In genomic region chr5:122284183-122285028, GRCm38 (mm10) we compare ENCODE assay signal across 8 mouse cellular contexts. TPM values are rescaled to one million over a fixed set of nuclear protein-coding genes. Genes with fewer than 3 reads are reported as not detected.
A peak's percentile ranks its signal among the peaks of the same experiment; 100 is the strongest.
DNase-seq lines count a peak whose midpoint lies in the region; ATAC-seq lines count a peak whose summit lies in the region.

Gene Pptc7, plus strand, starts transcription at chr5:122284365.

- H3K27me3 ChIP-seq in forebrain, embryonic 11.5 days (ENCODE audit: control insufficient read depth, insufficient read depth, low read length): no peaks in the 10 kb centered on the region
- H3K27me3 ChIP-seq in heart, embryonic 16.5 days (ENCODE audit: control insufficient read depth, insufficient read depth, low read length): no peaks in the 10 kb centered on the region
- H3K27me3 ChIP-seq in liver, embryonic 15.5 days: peaks cover 18% of the 10 kb centered on the region
- no peaks in the 10 kb centered on the region; the same call in 1 of the 2 replicates for H3K27me3 ChIP-seq in neural tube, embryonic 12.5 days (replicated peaks)

- H3K9ac ChIP-seq in forebrain, embryonic 11.5 days (ENCODE audit: low read length): peak within 1 kb of the TSS; percentile 91
- peak within 1 kb of the TSS; percentile 95 for H3K9ac ChIP-seq in heart, embryonic 16.5 days (ENCODE audit: low read length)
- peak within 1 kb of the TSS; percentile 88 for H3K9ac ChIP-seq in liver, embryonic 15.5 days
- peak within 1 kb of the TSS; percentile 94 for H3K9ac ChIP-seq in neural tube, embryonic 12.5 days

- peak; percentile 79 for DNase-seq in c-Kit-positive CD71-negative TER-119-negative erythroid progenitor cells, embryonic 14.5 days (ENCODE audit: low read depth)
- peak; percentile 97 for DNase-seq in forebrain, embryonic 11.5 days (ENCODE audit: low spot score)
- DNase-seq in kidney, postnatal 36 days: peak; percentile 95 to 96
- peak; percentile 83 for DNase-seq in telencephalon, adult 2 months (ENCODE audit: low read depth, low spot score)

- peak within 1 kb of the TSS; percentile 98 for H3K4me3 ChIP-seq in forebrain, embryonic 11.5 days (ENCODE audit: low read depth, low read length)
- H3K4me3 ChIP-seq in heart, embryonic 16.5 days (ENCODE audit: low read length): peak within 1 kb of the TSS; percentile 97
- peak within 1 kb of the TSS; percentile 97 for H3K4me3 ChIP-seq in liver, embryonic 15.5 days (replicated peaks)
- peak within 1 kb of the TSS; percentile 97 for H3K4me3 ChIP-seq in neural tube, embryonic 12.5 days

- peak; percentile 59 for ATAC-seq in CD4-positive, CD25-positive, alpha-beta regulatory T cell, adult 4 months
- peak; percentile 96 for ATAC-seq in forebrain, embryonic 11.5 days (replicated peaks; ENCODE audit: low FRiP score)
- peak; percentile 89 for ATAC-seq in heart, embryonic 16.5 days (replicated peaks; ENCODE audit: extremely low read depth, insufficient read depth, low FRiP score)
- peak; percentile 92 for ATAC-seq in liver, embryonic 15.5 days (ENCODE audit: insufficient read depth)
- ATAC-seq in neural tube, embryonic 12.5 days (ENCODE audit: low FRiP score, low read depth): peak; percentile 95

- no peaks in the 10 kb centered on the region for H3K9me3 ChIP-seq in forebrain, embryonic 11.5 days (ENCODE audit: control insufficient read depth, low read length)
- no peaks in the 10 kb centered on the region for H3K9me3 ChIP-seq in heart, embryonic 16.5 days (replicated peaks; ENCODE audit: control insufficient read depth, low read length)
- H3K9me3 ChIP-seq in liver, embryonic 15.5 days (replicated peaks): no peaks in the 10 kb centered on the region
- H3K9me3 ChIP-seq in neural tube, embryonic 12.5 days: no peaks in the 10 kb centered on the region

- H3K36me3 ChIP-seq in forebrain, embryonic 11.5 days (ENCODE audit: control insufficient read depth, insufficient read depth, low read length): no peaks in the 10 kb centered on the region; the same call in 1 of the 2 replicates
- H3K36me3 ChIP-seq in heart, embryonic 16.5 days (ENCODE audit: control insufficient read depth, insufficient read depth): peaks cover 3% of the 10 kb centered on the region; the same call in 1 of the 2 replicates
- H3K36me3 ChIP-seq in liver, embryonic 15.5 days (replicated peaks): 0 out of 2 replicates have a peak, but pooled peaks cover 12% of the 10 kb centered on the region
- H3K36me3 ChIP-seq in neural tube, embryonic 12.5 days: peaks cover 14% of the 10 kb centered on the region

- 0 out of 2 replicates have a peak within 1 kb of the TSS, but pooled peaks have one; percentile 12 for H3K27ac ChIP-seq in forebrain, embryonic 11.5 days (ENCODE audit: low read depth, low read length)
- H3K27ac ChIP-seq in heart, embryonic 16.5 days (ENCODE audit: low read length): peak within 1 kb of the TSS; percentile 93
- peak within 1 kb of the TSS; percentile 82 for H3K27ac ChIP-seq in liver, embryonic 15.5 days (replicated peaks)
- peak within 1 kb of the TSS; percentile 74; the same call in 1 of the 2 replicates for H3K27ac ChIP-seq in neural tube, embryonic 12.5 days

- H3K4me1 ChIP-seq in forebrain, embryonic 11.5 days (replicated peaks; ENCODE audit: control insufficient read depth, insufficient read depth, low read length): peaks cover 5% of the 10 kb centered on the region
- peaks cover 39% of the 10 kb centered on the region for H3K4me1 ChIP-seq in heart, embryonic 16.5 days (ENCODE audit: control insufficient read depth, insufficient read depth, low read length)
- H3K4me1 ChIP-seq in liver, embryonic 15.5 days (replicated peaks): peaks cover 76% of the 10 kb centered on the region
- H3K4me1 ChIP-seq in neural tube, embryonic 12.5 days: peaks cover 13% of the 10 kb centered on the region

- WGBS in forebrain, embryonic 11.5 days: under 1% methylated on average over 109 of the region's 114 CpGs
- under 1% methylated on average over 98 of the region's 114 CpGs for WGBS in heart, embryonic 16.5 days
- under 1% methylated on average over 109 of the region's 114 CpGs for WGBS in liver, embryonic 15.5 days (ENCODE audit: insufficient replicate concordance)
- WGBS in neural tube, embryonic 12.5 days: under 1% methylated on average over 114 of the region's 114 CpGs

- peak within 1 kb of the TSS; percentile 96 for H3K4me2 ChIP-seq in forebrain, embryonic 11.5 days (ENCODE audit: low read depth, low read length, severe bottlenecking)
- H3K4me2 ChIP-seq in heart, embryonic 16.5 days (ENCODE audit: low read depth, low read length): peak within 1 kb of the TSS; percentile 90
- peak within 1 kb of the TSS; percentile 99 for H3K4me2 ChIP-seq in liver, embryonic 15.5 days
- H3K4me2 ChIP-seq in neural tube, embryonic 12.5 days (replicated peaks): peak within 1 kb of the TSS; percentile 78

RNA-seq across cellular contexts. Expression of gene Pptc7, which starts in this region (rescaled TPM):
- polyA plus RNA-seq in CD4-positive, CD25-positive, alpha-beta regulatory T cell, adult 4 months (2017; shearing (Covaris generic)): 10 to 100 TPM; 17.8 to 18.7 TPM
- polyA plus RNA-seq in forebrain, embryonic 11.5 days (2014; fragmentation: Nextera tagmentation; extraction: Ambion mirVana): 9.1 and 9.8 TPM in 2 replicates
- polyA plus RNA-seq in heart, embryonic 16.5 days (2015; fragmentation: Nextera tagmentation; extraction: Ambion mirVana): 15.0 and 15.5 TPM in 2 replicates
- polyA plus RNA-seq in liver, embryonic 15.5 days (2015; fragmentation: Nextera tagmentation; extraction: Ambion mirVana): 3.7 TPM in 2 replicates
- polyA plus RNA-seq in neural tube, embryonic 12.5 days (2016; fragmentation: Nextera tagmentation; extraction: Ambion mirVana): 10.5 and 10.7 TPM in 2 replicates

Comparison
In these comparisons a context has a peak if more than half of its experiments do, and no peak if none do; other contexts are left out.
1. Peak in every context shown above with its lines: DNase-seq, ATAC-seq, H3K4me3 ChIP-seq and H3K27ac ChIP-seq.
2. H3K27ac ChIP-seq: peak in every context shown above with its lines; median percentile 93 in heart, embryonic 16.5 days; 82 in liver, embryonic 15.5 days; 74 in neural tube, embryonic 12.5 days; 12 in forebrain, embryonic 11.5 days.